Mouse (Mus musculus) kidney, embryonic 15.5 days (tissue): ENCODE measurements at regions not wholly inside any gene's neighbourhood (a gene's known extent, or its start where the extent isn't known, plus 50 kb on each side); places are given as distances from the start of the nearest gene placed in this dataset.

Experiments used
- ATAC-seq: fragments of 200-750 bp; cut with Nextera tagmentation; replicated peaks from 2 replicates; pipeline ENCODE4 v1.8.0; 2017; ENCODE audit warnings: moderate TSS enrichment; ENCODE audit not compliant: low FRiP score
- H3K27ac ChIP-seq: fragments of 300-500 bp; sonication (generic); 2 replicates; pipeline ENCODE4 v1.5.1; 2015; ENCODE audit warnings: mild to moderate bottlenecking, inconsistent platforms
- H3K27me3 ChIP-seq: fragments of 300-500 bp; sonication (generic); 2 replicates; pipeline ENCODE4 v1.6.1; 2015; ENCODE audit warnings: inconsistent platforms
- H3K36me3 ChIP-seq: fragments of 300-500 bp; sonication (generic); 2 replicates; pipeline ENCODE4 v1.6.1; 2015; ENCODE audit warnings: inconsistent platforms
- H3K4me1 ChIP-seq: fragments of 300-500 bp; sonication (generic); 2 replicates; pipeline ENCODE4 v1.6.1; 2015; ENCODE audit warnings: inconsistent platforms
- H3K4me2 ChIP-seq: fragments of 300-500 bp; sonication (generic); 2 replicates; pipeline ENCODE4 v1.6.1; 2015; ENCODE audit warnings: moderate library complexity, mild to moderate bottlenecking, inconsistent platforms
- H3K4me3 ChIP-seq: fragments of 300-500 bp; sonication (generic); replicated peaks from 2 replicates; pipeline ENCODE4 v1.5.1; 2015; ENCODE audit warnings: mild to moderate bottlenecking, inconsistent platforms
- H3K9ac ChIP-seq: fragments of 300-500 bp; sonication (generic); 2 replicates; pipeline ENCODE4 v1.6.1; 2015; ENCODE audit warnings: mild to moderate bottlenecking, inconsistent platforms
- H3K9me3 ChIP-seq: fragments of 300-500 bp; sonication (generic); replicated peaks from 2 replicates; pipeline ENCODE4 v1.6.1; 2016; ENCODE audit warnings: inconsistent platforms
- WGBS: fragments of 180-500 bp; shearing (Covaris S2); methylation state at CpG from one replicate; pipeline ENCODE4 v1.1.7; 2015; ENCODE audit warnings: mixed read lengths; 5-methylcytosine and 5-hydroxymethylcytosine counted together

DNA sequence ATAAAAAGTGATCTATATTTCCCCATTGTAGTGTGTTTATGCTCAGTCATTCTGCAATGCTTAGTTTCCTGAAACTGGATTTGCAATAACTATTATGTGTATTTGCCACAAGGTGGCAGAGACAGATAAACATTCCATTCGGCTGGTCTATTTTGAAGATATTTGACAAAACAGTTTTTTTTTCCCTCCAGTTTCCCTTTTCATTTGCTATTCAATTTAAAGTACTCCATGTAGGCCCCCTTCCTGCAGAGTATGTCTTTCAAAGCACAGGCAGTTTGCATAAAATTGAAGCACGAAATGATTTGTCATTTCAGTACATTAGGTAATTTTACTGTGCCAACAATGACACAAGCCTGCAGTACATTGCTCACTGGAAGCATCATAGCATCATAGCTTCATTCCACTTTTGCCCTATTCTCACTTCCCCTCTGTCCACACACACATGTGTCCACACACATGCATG, 184.3 kb upstream of the Palmd start:
- Histone ChIP-seq H3K27me3 (no peaks in the 10 kb centered on the region), H3K9ac (no peak overlapping the region), H3K27ac (no peak overlapping the region), H3K9me3 (no peaks in the 10 kb centered on the region), H3K36me3 (no peaks in the 10 kb centered on the region), H3K4me3 (no peak overlapping the region), H3K4me1 (no peaks in the 10 kb centered on the region), H3K4me2 (no peak overlapping the region)
- WGBS: 65% methylated on average over 2 of the region's 2 CpGs
- ATAC-seq: no peak

DNA sequence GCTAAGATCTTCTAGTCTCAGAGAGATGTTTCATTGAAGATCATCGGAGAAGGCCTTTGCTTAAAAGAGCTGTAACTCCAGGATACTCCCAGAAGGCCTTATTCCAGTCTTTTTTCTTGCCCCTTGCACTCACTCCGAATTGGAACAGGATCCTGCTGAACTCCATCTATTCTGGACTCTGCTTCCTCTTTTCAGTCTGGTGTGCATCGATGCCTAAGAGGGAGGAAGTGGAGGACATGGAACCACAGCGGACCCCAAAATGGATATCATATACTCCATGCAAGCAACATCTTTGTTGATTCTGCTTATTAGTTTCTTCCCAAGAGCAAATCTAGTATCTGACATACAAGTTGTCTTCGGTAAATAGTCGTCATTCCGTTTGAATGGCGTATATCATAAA, 183.6 kb upstream of the Palmd start:
- Histone ChIP-seq H3K9ac (no peak overlapping the region), H3K4me3 (no peak overlapping the region), H3K27me3 (no peaks in the 10 kb centered on the region), H3K27ac (no peak overlapping the region), H3K36me3 (no peaks in the 10 kb centered on the region), H3K4me2 (no peak overlapping the region), H3K4me1 (no peaks in the 10 kb centered on the region), H3K9me3 (no peaks in the 10 kb centered on the region)
- 88% methylated on average over 8 of the region's 8 CpGs for WGBS
- no peak for ATAC-seq

DNA sequence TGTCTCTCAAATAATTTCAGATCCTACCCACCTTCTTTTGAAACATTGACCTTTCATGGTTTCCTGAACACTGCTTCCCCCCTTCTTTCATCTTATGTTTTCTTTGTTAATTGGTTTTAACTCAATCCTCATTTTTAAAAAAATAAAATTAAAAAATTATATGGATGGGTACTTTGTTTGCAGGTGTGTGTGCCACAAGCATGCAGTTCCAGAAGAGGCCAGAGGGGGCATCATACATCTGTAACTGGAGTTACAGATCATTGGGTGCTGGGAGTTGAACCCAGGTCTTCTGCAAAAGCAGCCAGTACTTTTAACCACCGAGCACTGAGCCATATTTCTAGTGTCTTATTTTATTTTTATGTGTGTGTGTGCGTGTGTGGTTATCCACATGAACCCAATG, 178.6 kb upstream of the Palmd start:
- H3K9me3 ChIP-seq: no peaks in the 10 kb centered on the region
- no peak overlapping the region for H3K27ac ChIP-seq
- H3K4me1 ChIP-seq: no peaks in the 10 kb centered on the region
- no peak overlapping the region for H3K4me3 ChIP-seq
- no peak overlapping the region for H3K9ac ChIP-seq
- no peak overlapping the region for H3K4me2 ChIP-seq
- WGBS: 98% methylated on average over 2 of the region's 2 CpGs
- ATAC-seq: no peak
- no peaks in the 10 kb centered on the region for H3K36me3 ChIP-seq
- H3K27me3 ChIP-seq: no peaks in the 10 kb centered on the region

DNA sequence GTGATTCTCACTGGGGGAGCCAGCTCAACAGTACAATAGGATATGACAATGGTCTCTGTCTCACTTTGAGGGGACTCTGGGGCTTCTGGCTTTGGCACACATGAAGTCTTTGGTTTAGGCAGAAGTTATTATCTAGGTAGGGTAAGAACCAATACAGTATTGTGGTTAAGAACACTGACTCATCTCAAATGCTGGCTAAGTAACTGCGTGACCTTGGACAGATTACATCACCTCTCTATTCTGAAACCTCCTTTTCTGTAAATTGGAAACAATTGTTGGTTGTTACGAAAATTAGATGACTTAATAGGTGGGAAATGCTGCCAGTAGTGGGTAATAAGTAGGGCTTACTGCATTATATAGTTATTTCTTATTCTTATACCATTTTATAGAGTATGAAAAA, 171.0 kb upstream of the Palmd start:
- no peak overlapping the region for H3K4me2 ChIP-seq
- no peaks in the 10 kb centered on the region for H3K36me3 ChIP-seq
- H3K9me3 ChIP-seq: no peaks in the 10 kb centered on the region
- H3K4me3 ChIP-seq: no peak overlapping the region
- H3K27me3 ChIP-seq: no peaks in the 10 kb centered on the region
- WGBS: 81% methylated on average over 2 of the region's 2 CpGs
- no peak for ATAC-seq
- no peak overlapping the region for H3K9ac ChIP-seq
- no peak overlapping the region for H3K27ac ChIP-seq
- H3K4me1 ChIP-seq: no peaks in the 10 kb centered on the region

DNA sequence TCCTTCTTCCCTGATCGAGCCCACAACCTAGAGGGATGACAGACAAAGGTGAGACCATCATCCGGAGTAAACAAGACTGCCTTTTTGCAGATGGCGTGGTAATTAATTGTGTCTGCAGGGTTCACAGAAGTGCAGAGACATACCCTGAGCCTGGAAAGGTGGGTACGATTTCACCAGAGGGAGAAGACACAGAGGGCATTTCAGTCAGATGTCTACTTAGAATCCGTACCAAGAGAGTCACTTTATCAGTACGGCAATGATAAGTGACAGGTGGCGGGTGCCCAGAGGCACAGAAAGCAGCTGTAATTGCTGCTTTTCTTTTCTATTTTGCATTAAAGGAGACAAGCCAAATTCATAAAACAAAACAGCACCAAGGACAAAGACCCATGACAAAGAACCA, 169.9 kb upstream of the Palmd start:
- no peak overlapping the region for H3K9ac ChIP-seq
- WGBS: 79% methylated on average over 7 of the region's 7 CpGs
- no peaks in the 10 kb centered on the region for H3K9me3 ChIP-seq
- H3K4me1 ChIP-seq: no peaks in the 10 kb centered on the region
- no peak overlapping the region for H3K4me2 ChIP-seq
- ATAC-seq: no peak
- H3K36me3 ChIP-seq: no peaks in the 10 kb centered on the region
- H3K27me3 ChIP-seq: no peaks in the 10 kb centered on the region
- no peak overlapping the region for H3K27ac ChIP-seq
- H3K4me3 ChIP-seq: no peak overlapping the region

DNA sequence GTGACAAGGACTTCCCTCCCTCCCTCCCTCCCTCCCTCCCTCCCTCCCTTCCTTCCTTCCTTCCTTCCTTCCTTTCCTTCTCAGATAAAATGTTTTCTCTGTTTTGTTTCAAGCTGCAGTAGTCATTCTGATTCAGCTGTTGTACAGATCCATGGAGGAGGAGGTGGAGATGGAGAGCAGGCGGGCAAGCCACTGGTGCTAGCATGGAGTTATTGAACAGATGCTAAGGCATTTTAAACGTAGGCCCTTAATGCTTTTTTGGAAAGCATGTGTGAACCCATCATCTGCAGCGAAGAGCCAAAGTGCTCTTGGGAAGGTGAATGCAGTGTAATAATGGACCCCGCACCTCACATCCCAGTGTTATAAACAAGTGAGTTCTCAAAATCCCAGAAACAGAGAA, 164.1 kb upstream of the Palmd start:
- Histone ChIP-seq H3K4me3 (no peak overlapping the region), H3K9me3 (no peaks in the 10 kb centered on the region), H3K27ac (no peak overlapping the region), H3K27me3 (no peaks in the 10 kb centered on the region), H3K4me1 (no peaks in the 10 kb centered on the region), H3K4me2 (no peak overlapping the region), H3K9ac (no peak overlapping the region), H3K36me3 (no peaks in the 10 kb centered on the region)
- WGBS: 88% methylated on average over 4 of the region's 4 CpGs
- no peak for ATAC-seq

DNA sequence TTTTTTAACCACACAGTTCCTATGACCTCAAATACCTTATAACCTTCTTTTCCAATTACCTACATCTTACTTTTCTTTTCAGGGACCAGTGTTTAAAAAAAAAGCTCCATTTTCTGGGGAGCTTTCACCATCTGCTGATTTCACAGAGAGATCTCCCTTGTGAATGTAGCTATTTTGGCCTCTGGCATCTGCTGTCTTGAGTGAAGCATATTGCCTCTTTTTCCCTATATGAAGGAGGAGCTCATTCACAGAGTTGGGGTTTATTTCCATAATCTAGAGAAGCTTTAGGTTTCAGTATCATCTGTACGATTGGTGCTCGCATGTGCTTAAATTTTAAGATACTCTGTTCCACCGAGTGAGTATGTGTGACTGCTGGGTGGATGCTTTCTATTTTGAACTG, 153.4 kb upstream of the Palmd start:
- no peak for ATAC-seq
- Histone ChIP-seq H3K9ac (no peak overlapping the region), H3K4me3 (no peak overlapping the region), H3K4me1 (no peaks in the 10 kb centered on the region), H3K9me3 (no peaks in the 10 kb centered on the region), H3K27ac (no peak overlapping the region), H3K36me3 (no peaks in the 10 kb centered on the region), H3K27me3 (no peaks in the 10 kb centered on the region), H3K4me2 (no peak overlapping the region)
- WGBS: 90% methylated on average over 3 of the region's 3 CpGs

DNA sequence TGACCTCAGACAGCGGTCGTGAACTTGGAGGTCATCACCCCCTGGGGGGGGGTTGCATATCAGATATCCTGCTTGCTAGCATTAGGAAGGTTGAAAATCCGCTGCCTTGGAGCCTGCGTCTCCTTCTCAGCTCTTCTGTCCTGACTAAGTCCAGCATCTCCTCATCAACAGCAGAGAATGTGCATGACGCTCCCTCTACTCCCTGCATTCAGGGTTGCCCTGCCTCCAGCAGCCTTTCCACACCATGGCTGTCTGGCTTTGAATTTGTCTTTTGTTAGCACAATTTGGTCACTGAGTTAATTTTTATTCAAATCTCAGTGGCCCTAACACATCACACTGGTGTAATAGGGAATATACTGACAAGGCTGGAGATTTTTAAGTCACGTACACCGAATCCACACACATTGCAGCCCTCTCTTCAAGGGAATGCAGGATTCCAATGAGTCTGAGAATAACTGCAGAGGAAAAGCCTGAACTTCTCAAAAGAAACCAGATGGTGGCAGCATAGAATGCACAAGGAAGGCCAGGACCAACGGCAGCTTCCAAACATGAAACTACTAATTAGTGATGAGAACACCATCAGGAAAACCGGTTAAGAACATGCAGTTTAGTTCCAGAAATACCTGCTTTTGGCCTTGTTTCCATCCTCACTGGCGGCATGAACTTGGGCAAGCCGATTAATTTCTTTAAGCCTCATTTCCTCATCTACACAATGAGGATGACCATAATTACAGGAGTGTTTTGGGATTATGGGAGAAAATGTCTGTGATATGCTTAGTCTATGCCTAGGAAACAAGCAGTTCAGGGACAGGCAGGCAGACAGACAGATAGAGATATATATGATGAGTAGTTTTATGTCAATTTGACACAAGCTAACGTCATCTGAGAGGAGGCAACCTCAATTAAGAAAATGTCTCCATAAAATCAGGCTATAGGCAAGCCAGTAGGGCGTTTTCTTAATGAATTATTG, 151.6 kb upstream of the Palmd start:
- Histone ChIP-seq H3K4me3 (no peak overlapping the region), H3K4me2 (no peak overlapping the region), H3K9ac (no peak overlapping the region), H3K4me1 (no peaks in the 10 kb centered on the region), H3K27me3 (no peaks in the 10 kb centered on the region), H3K9me3 (no peaks in the 10 kb centered on the region), H3K36me3 (no peaks in the 10 kb centered on the region), H3K27ac (no peak overlapping the region)
- peak; percentile 46 for ATAC-seq
- 52% methylated on average over 13 of the region's 13 CpGs for WGBS

DNA sequence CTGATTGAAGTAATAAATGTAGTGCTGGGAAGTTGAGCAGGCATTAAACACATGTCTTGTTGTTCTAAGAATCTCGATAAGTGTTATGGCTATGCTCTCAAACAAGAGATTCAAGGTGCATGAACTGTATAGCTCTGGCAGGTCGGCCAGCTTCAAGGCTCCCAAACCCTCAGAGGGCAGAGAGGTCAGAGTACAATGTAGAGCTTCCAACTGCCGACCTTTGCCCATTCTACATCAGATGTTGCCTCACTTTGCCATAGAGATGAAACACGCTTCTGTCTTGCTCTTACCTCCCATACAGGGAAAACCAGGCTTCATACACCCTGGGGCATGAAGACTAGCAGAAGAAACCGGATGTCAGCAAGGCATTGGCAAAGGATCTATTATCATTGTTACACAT, 150.8 kb upstream of the Palmd start:
- Histone ChIP-seq H3K4me3 (no peak overlapping the region), H3K36me3 (no peaks in the 10 kb centered on the region), H3K9ac (no peak overlapping the region), H3K4me1 (no peaks in the 10 kb centered on the region), H3K27ac (no peak overlapping the region), H3K27me3 (no peaks in the 10 kb centered on the region), H3K9me3 (no peaks in the 10 kb centered on the region), H3K4me2 (no peak overlapping the region)
- WGBS: 67% methylated on average over 5 of the region's 5 CpGs
- ATAC-seq: no peak

DNA sequence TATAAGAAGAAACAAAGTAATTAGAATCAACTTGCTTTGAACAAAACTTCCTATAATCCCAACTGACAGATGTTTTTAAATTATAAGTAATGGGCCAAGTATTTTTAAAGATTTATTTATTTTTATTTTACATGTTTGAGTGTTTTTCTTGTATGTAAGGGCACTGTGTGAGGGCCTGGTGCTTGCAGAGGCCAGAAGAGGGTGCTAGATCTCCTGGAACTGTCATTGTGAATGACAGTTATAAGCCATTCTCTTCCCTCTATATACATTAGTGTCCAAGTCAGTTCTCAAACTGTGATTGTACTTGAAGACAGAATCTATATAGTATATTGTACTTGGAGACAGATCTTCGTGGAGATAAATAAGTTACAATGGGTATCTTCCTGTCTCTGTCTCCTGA, 149.1 kb upstream of the Palmd start:
- Histone ChIP-seq H3K4me1 (no peaks in the 10 kb centered on the region), H3K36me3 (no peaks in the 10 kb centered on the region), H3K9ac (no peak overlapping the region), H3K4me2 (no peak overlapping the region), H3K4me3 (no peak overlapping the region), H3K27ac (no peak overlapping the region), H3K9me3 (no peaks in the 10 kb centered on the region), H3K27me3 (no peaks in the 10 kb centered on the region)
- WGBS: 51% methylated on average over 1 of the region's 1 CpGs
- no peak for ATAC-seq

DNA sequence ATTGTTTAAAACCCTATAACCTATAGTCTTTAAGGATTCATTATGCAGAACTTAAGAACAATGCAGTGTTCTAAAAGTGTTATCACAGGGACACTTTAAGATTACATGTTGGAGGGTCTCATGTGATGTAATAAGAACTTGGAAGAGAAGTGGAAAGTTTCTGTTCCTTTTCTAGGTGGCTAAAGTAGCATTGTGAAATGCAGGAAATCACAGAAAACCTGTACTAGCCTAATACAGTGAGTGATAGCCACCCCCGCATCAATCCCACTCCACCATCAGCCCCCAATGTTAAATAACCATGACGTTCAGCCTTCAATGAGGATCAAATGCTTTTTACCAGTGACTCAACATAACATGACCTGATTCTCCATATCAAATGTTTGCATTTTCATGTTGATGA, 147.4 kb upstream of the Palmd start:
- Histone ChIP-seq H3K9ac (no peak overlapping the region), H3K27ac (no peak overlapping the region), H3K4me3 (no peak overlapping the region), H3K4me2 (no peak overlapping the region), H3K27me3 (no peaks in the 10 kb centered on the region), H3K36me3 (no peaks in the 10 kb centered on the region), H3K4me1 (no peaks in the 10 kb centered on the region), H3K9me3 (no peaks in the 10 kb centered on the region)
- ATAC-seq: no peak
- 80% methylated on average over 2 of the region's 2 CpGs for WGBS

DNA sequence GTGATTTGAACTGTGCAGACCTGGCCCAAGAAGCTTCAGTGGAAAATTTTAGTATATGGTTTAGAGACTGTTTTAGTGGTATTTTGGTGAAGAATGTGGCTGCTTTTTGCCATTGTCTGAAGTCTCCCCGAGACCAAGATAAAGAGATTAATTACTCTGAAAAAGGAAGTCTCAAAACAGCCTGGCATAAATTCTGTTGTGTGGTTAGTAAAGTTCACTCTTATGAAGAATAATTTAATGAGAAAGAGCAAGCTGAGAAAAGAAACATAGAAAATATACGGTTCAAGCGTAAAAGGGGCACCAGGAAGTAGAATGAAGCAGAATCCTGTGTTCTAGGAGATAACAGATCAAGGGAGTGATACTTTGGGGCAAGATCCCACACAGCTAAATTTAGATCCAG, 144.0 kb upstream of the Palmd start:
- H3K4me1 ChIP-seq: no peaks in the 10 kb centered on the region
- no peak overlapping the region for H3K27ac ChIP-seq
- H3K4me3 ChIP-seq: no peak overlapping the region
- H3K36me3 ChIP-seq: no peaks in the 10 kb centered on the region
- H3K4me2 ChIP-seq: no peak overlapping the region
- H3K9me3 ChIP-seq: no peaks in the 10 kb centered on the region
- H3K9ac ChIP-seq: no peak overlapping the region
- 73% methylated on average over 3 of the region's 3 CpGs for WGBS
- H3K27me3 ChIP-seq: no peaks in the 10 kb centered on the region
- ATAC-seq: no peak

DNA sequence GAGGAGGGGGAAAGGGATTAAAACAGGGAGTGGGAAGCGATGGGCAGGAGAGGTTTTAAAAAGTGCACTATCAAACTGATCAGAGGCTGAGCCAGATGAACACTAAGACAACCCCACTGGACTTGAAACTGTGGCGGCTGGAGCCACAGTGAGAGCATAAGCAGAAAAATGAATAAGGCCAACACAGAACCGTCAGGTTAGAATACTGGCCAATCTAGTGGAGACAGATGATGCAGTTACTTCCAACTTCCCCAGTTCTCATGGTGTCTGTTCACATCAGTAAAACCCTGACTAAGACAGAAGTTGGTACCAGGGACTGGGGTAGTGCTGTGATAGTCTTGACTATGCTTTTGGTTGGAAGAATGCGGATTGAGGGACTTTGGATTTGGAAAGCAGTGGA, 143.5 kb upstream of the Palmd start:
- no peaks in the 10 kb centered on the region for H3K4me1 ChIP-seq
- no peaks in the 10 kb centered on the region for H3K9me3 ChIP-seq
- no peaks in the 10 kb centered on the region for H3K27me3 ChIP-seq
- H3K4me2 ChIP-seq: no peak overlapping the region
- no peak for ATAC-seq
- H3K4me3 ChIP-seq: no peak overlapping the region
- WGBS: 89% methylated on average over 4 of the region's 4 CpGs
- H3K36me3 ChIP-seq: no peaks in the 10 kb centered on the region
- no peak overlapping the region for H3K27ac ChIP-seq
- no peak overlapping the region for H3K9ac ChIP-seq
